Mouse (Mus musculus): Measurements from ENCODE around the gene Stx8. TPM values are rescaled to one million over a fixed set of nuclear protein-coding genes. Genes with fewer than 3 reads are reported as not detected.

The Stx8 gene
- total and polyA plus RNA-seq, 2 experiments from 2014 or later, result 10.8 to 65.8 TPM

DNA sequence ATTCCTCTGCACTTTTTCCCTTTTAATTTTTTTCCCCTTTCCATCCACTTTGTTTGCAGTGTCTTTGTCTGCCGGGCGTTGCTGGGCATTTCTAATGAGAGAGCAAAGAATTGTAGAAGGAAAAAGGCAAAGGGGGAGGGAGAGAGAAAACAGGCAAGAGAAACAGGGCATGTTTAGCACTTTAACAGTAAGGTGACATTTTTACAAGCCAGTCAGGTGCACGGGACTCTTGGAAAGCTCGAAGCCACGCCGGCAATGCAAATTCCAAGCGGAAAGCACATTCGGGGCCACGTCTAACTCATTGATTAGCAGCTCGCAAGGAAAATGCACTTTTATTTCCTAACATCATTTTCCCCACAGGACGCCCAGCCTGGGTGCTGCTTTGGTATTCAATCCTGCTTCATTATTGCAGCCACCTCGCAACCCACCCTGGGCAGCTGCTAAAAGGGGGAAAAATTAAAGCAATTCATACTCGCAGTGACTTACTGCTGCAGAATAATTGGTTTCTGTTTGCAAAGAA, 179.1 kb downstream of the Stx8 start:
- Histone ChIP-seq H3K4me2 (ENCODE audit: low read depth, low read length) (0 out of 2 replicates have a peak overlapping the region, but pooled peaks have one; percentile 7), H3K36me3 (ENCODE audit: insufficient read depth, low read length) (no peaks in the 10 kb centered on the region), H3K9ac (replicated peaks; ENCODE audit: low read length) (no peak overlapping the region), H3K27me3 (ENCODE audit: insufficient read depth, low read length) (no peaks in the 10 kb centered on the region), H3K27ac (peak overlapping the region; percentile 79), H3K4me1 (ENCODE audit: insufficient read depth, low read length) (peaks cover 12% of the 10 kb centered on the region), H3K4me3 (ENCODE audit: low read length) (no peak overlapping the region), H3K9me3 (ENCODE audit: low read length) (no peaks in the 10 kb centered on the region)
- TF ChIP-seq CTCF (IDR thresholded peaks at IDR 0.05; ENCODE audit: low read depth), result no peak
- ATAC-seq (peak; percentile 61; the same call in 1 of the 2 replicates), DNase-seq (ENCODE audit: low spot score) (peak; percentile 49)
- 23% methylated on average over 13 of the region's 13 CpGs for WGBS

DNA sequence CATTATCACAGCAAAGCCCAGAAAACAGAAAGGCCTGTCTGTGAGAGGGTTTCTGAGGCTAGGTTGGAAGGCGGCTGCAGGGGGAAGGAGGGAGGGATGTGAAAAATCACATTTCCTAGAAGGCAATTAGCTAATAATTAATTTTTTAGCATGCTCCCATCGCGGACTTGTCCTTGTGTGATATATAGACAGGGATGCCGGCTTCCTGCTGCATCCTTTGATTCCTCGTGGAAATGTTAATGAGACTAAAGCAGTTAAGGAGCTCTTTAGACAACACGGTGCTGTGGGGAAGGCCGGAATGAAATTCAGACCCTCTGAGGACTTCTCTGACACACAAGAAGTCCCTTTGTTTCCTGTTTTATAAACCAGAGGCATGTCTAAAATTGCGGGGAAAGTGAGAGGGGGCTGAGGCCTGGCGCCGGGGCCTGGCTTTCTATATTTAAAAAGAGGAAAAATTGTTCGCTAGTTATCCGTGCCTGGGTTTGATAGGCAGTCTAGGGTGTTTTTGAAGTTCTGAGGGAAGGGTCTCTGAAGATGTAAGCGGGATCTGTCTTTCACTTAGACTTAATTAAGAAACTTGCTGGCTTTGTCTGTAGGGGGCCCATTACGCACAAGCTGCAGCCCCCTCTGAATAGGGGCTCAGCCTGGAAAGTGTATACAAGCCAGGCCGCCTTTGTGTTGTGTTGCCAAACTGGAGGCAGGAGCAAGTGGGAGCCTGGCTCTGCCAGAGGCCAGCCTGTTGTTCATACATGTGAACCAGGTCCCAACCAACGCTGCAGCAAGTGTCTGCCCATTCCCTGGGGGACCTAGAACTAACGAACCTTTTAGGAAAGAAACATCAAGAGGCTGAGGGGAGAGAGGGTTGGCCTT, 179.8 kb downstream of the Stx8 start:
- Histone ChIP-seq H3K4me3 (ENCODE audit: low read length) (no peak overlapping the region), H3K4me1 (ENCODE audit: insufficient read depth, low read length) (peaks cover 12% of the 10 kb centered on the region), H3K9ac (replicated peaks; ENCODE audit: low read length) (0 out of 2 replicates have a peak overlapping the region, but pooled peaks have one; percentile 2), H3K36me3 (ENCODE audit: insufficient read depth, low read length) (no peaks in the 10 kb centered on the region), H3K4me2 (ENCODE audit: low read depth, low read length) (no peak overlapping the region), H3K9me3 (ENCODE audit: low read length) (no peaks in the 10 kb centered on the region), H3K27me3 (ENCODE audit: insufficient read depth, low read length) (no peaks in the 10 kb centered on the region), H3K27ac (peak overlapping the region; percentile 79)
- 15% methylated on average over 17 of the region's 17 CpGs for WGBS
- ATAC-seq (peak; percentile 72), DNase-seq (ENCODE audit: low spot score) (peak; percentile 65)
- TF ChIP-seq CTCF (IDR thresholded peaks at IDR 0.05; ENCODE audit: low read depth), result no peak

DNA sequence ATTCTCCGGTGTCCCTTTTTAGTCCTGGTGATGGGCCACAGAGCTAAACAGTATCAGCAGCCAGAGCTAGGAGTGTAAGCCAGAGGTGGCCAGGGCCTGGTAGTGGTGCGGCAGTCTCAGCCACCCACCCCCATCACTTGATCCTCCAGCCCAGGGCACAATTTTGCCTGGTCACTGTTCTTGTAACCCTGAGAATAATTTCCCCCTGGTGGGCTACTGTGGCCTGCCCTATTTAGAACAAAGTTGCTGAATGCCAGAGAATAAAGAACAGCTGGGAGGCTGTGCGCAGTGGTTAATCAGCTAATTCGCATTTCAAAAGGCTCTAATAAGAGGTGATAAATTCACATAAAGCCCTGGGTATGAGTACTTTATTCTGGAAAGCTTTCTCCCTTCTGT, 180.5 kb downstream of the Stx8 start:
- H3K27ac ChIP-seq, result peak overlapping the region; percentile 79; the same call in 1 of the 2 replicates
- peaks cover 12% of the 10 kb centered on the region for H3K4me1 ChIP-seq (ENCODE audit: insufficient read depth, low read length)
- H3K9ac ChIP-seq (replicated peaks; ENCODE audit: low read length), result 0 out of 2 replicates have a peak overlapping the region, but pooled peaks have one; percentile 9
- DNase-seq (ENCODE audit: low spot score) (peak; percentile 24), ATAC-seq (0 out of 2 replicates have a peak, but pooled peaks have one; percentile 39)
- no peak overlapping the region for H3K4me3 ChIP-seq (ENCODE audit: low read length)
- no peak overlapping the region for H3K4me2 ChIP-seq (ENCODE audit: low read depth, low read length)
- no peaks in the 10 kb centered on the region for H3K36me3 ChIP-seq (ENCODE audit: insufficient read depth, low read length)
- H3K9me3 ChIP-seq (ENCODE audit: low read length), result no peaks in the 10 kb centered on the region
- H3K27me3 ChIP-seq (ENCODE audit: insufficient read depth, low read length), result no peaks in the 10 kb centered on the region
- TF ChIP-seq CTCF (IDR thresholded peaks at IDR 0.05; ENCODE audit: low read depth), result peak; percentile 9; the same call in 1 of the 2 replicates
- WGBS, result 30% methylated on average over 4 of the region's 4 CpGs

DNA sequence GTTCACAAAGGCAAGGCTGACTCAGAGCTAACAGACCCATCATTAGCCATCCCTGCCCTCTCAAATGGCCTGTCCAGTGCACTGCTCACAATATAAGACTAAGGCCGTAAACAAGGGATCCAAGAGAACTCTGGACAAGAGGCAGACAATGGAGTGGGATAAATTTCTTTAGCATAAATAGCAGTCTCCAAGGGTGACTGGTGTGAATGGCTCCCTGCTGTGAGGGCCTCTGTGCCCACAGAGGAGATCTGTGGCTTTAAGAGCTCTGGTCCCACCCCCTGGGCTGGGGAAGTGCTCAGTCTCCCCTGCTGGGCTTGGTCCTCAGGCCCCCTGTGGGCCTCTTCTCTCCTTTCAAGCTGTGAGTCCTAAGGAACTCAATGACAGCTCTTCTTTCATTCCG, 184.9 kb downstream of the Stx8 start:
- 0 out of 2 replicates have a peak overlapping the region, but pooled peaks have one; percentile 5 for H3K9ac ChIP-seq (replicated peaks; ENCODE audit: low read length)
- no peaks in the 10 kb centered on the region for H3K9me3 ChIP-seq (ENCODE audit: low read length)
- H3K27ac ChIP-seq, result no peak overlapping the region
- DNase-seq (ENCODE audit: low spot score) (peak; percentile 59), ATAC-seq (peak; percentile 66; the same call in 1 of the 2 replicates)
- H3K4me1 ChIP-seq (ENCODE audit: insufficient read depth, low read length), result peaks cover 11% of the 10 kb centered on the region
- H3K27me3 ChIP-seq (ENCODE audit: insufficient read depth, low read length), result no peaks in the 10 kb centered on the region
- no peaks in the 10 kb centered on the region for H3K36me3 ChIP-seq (ENCODE audit: insufficient read depth, low read length)
- H3K4me3 ChIP-seq (ENCODE audit: low read length), result no peak overlapping the region
- TF ChIP-seq CTCF (IDR thresholded peaks at IDR 0.05; ENCODE audit: low read depth), result no peak
- no peak overlapping the region for H3K4me2 ChIP-seq (ENCODE audit: low read depth, low read length)
- 42% methylated on average over 2 of the region's 2 CpGs for WGBS

DNA sequence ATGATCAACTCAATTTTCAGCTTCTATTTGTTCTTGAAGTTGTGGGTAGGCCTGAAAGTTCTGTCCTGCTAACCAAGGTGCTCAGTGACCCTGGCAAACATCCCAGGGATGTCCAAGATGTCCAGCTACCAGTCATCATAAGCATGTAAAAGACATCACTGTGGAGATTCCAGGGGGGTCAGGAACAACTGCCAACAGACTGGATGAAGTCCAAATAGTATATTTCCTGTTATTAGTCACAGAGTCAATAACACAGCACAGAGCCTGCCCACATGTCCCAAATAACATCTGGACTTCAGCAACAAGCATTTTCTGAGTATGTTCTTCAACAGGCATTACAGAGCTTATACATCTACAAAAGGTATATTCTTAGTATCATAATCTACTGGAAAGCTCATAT, 189.8 kb downstream of the Stx8 start:
- Histone ChIP-seq H3K27me3 (ENCODE audit: insufficient read depth, low read length) (no peaks in the 10 kb centered on the region), H3K4me1 (ENCODE audit: insufficient read depth, low read length) (no peaks in the 10 kb centered on the region), H3K27ac (no peak overlapping the region), H3K9me3 (ENCODE audit: low read length) (no peaks in the 10 kb centered on the region), H3K4me3 (ENCODE audit: low read length) (no peak overlapping the region), H3K4me2 (ENCODE audit: low read depth, low read length) (no peak overlapping the region), H3K9ac (replicated peaks; ENCODE audit: low read length) (no peak overlapping the region), H3K36me3 (ENCODE audit: insufficient read depth, low read length) (no peaks in the 10 kb centered on the region)
- TF ChIP-seq CTCF (IDR thresholded peaks at IDR 0.05; ENCODE audit: low read depth), result no peak
- DNase-seq (ENCODE audit: low spot score) (no peak), ATAC-seq (no peak)

DNA sequence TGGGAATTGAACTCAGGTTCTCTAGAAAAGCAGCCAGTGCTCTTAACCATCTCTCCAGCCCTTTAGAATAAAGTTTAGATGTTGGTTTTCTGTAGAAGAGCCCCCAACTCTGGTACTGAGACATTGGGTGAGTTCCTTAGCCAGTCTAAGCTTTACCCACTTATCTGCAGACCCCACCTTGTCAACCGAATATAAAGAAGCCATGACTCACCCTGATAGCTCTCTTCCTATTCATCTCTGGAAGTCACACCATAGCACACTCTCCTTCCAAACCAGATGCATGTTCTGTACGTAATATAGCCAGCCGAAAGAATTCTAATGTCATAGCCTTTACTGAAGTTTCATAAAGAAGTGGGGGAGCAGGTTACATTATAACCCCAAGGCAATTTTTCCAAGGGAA, 192.2 kb downstream of the Stx8 start:
- no peak overlapping the region for H3K4me3 ChIP-seq (ENCODE audit: low read length)
- no peak overlapping the region for H3K4me2 ChIP-seq (ENCODE audit: low read depth, low read length)
- H3K27ac ChIP-seq, result no peak overlapping the region
- no peak for DNase-seq (ENCODE audit: low spot score)
- 94% methylated on average over 3 of the region's 3 CpGs for WGBS
- H3K36me3 ChIP-seq (ENCODE audit: insufficient read depth, low read length), result no peaks in the 10 kb centered on the region
- ATAC-seq, result no peak
- no peak for TF ChIP-seq CTCF (IDR thresholded peaks at IDR 0.05; ENCODE audit: low read depth)
- H3K9me3 ChIP-seq (ENCODE audit: low read length), result no peaks in the 10 kb centered on the region
- H3K9ac ChIP-seq (replicated peaks; ENCODE audit: low read length), result no peak overlapping the region
- H3K27me3 ChIP-seq (ENCODE audit: insufficient read depth, low read length), result no peaks in the 10 kb centered on the region
- H3K4me1 ChIP-seq (ENCODE audit: insufficient read depth, low read length), result no peaks in the 10 kb centered on the region

Data from hindbrain, postnatal 0 days (tissue).